10 mouse cellular contexts compared by ENCODE assay signal in genomic region chr16:34389520-34390271, GRCm38 (mm10).
DNase-seq lines count a peak whose midpoint lies in the region; ATAC-seq and TF ChIP-seq lines count a peak whose summit lies in the region.
"Had no signal": no experiment of that assay in that cellular context is flagged by ENCODE, and none has a peak within 500 bp of the region (broad histone marks: within the 10 kb centered on the region; RNA-seq: fewer than 3 reads in every experiment).

No protein-coding gene starts in this region.

- intact Hi-C loops in left cerebral cortex, postnatal 4 days (cut with DNase I), result no loop called here
- intact Hi-C loops in left cerebral cortex, postnatal 14 days (cut with DNase I), result no loop called here

- no peak overlapping the region for H3K27ac ChIP-seq in forebrain, embryonic 16.5 days (ENCODE audit: low read length)
- no peak overlapping the region for H3K27ac ChIP-seq in forebrain, embryonic 10.5 days
- peak overlapping the region; percentile 60 for H3K27ac ChIP-seq in cortical plate, adult 2 months (ENCODE audit: insufficient read depth, low read length)
- H3K27ac ChIP-seq: heart, embryonic 13.5 days; intestine, embryonic 15.5 days had no signal

- WGBS in forebrain, embryonic 16.5 days, result 61% methylated on average over 5 of the region's 5 CpGs
- WGBS in forebrain, embryonic 10.5 days, result 86% methylated on average over 5 of the region's 5 CpGs

- no peak for DNase-seq in forebrain, embryonic 10.5 days (ENCODE audit: extremely low spot score, low spot score)
- peak; percentile 19 for DNase-seq in left cerebral cortex, postnatal 4 days
- DNase-seq in left cerebral cortex, postnatal 14 days (ENCODE audit: low spot score in 2 of 2), result no peak
- DNase-seq in ZHBTc4 (ENCODE audit: low read depth, low spot score), result peak; percentile 27
- no peak for DNase-seq in spleen, postnatal 4 days (ENCODE audit: low spot score in 2 of 2)
- DNase-seq in right cerebral cortex, postnatal 25 days, result no peak

- H3K27me3 ChIP-seq in forebrain, embryonic 16.5 days (replicated peaks; ENCODE audit: control insufficient read depth, insufficient read depth, low read length), result no peaks in the 10 kb centered on the region
- no peaks in the 10 kb centered on the region for H3K27me3 ChIP-seq in forebrain, embryonic 10.5 days (ENCODE audit: poor library complexity, severe bottlenecking)
- H3K27me3 ChIP-seq: heart, embryonic 13.5 days; intestine, embryonic 15.5 days had no signal

- no peak for TF ChIP-seq POLR2A in cortical plate, adult 2 months (IDR thresholded peaks at IDR 0.05; ENCODE audit: extremely low read depth, insufficient read depth, low read length)

- H3K4me1 ChIP-seq in forebrain, embryonic 16.5 days (replicated peaks; ENCODE audit: control insufficient read depth, insufficient read depth, low read length), result peaks cover 2% of the 10 kb centered on the region; the same call in 1 of the 2 replicates
- peaks cover 14% of the 10 kb centered on the region for H3K4me1 ChIP-seq in forebrain, embryonic 10.5 days
- peaks cover 26% of the 10 kb centered on the region for H3K4me1 ChIP-seq in cortical plate, adult 2 months (ENCODE audit: control insufficient read depth, insufficient read depth, low read length)
- H3K4me1 ChIP-seq: intestine, embryonic 15.5 days had no signal

- no peak overlapping the region for H3K4me2 ChIP-seq in forebrain, embryonic 16.5 days (ENCODE audit: low read length)
- H3K4me2 ChIP-seq: heart, embryonic 13.5 days; intestine, embryonic 15.5 days had no signal

- no peak overlapping the region for H3K9ac ChIP-seq in forebrain, embryonic 16.5 days (replicated peaks; ENCODE audit: low read depth, low read length)
- H3K9ac ChIP-seq: heart, embryonic 13.5 days; intestine, embryonic 15.5 days had no signal

- ATAC-seq in forebrain, embryonic 16.5 days, result 0 out of 2 replicates have a peak, but pooled peaks have one; percentile 9
- ATAC-seq: intestine, embryonic 15.5 days had no signal

- TF ChIP-seq CTCF in cortical plate, adult 2 months (IDR thresholded peaks at IDR 0.05; ENCODE audit: extremely low read depth, insufficient read depth, low read length), result no peak

- no peak overlapping the region for H3K4me3 ChIP-seq in forebrain, embryonic 16.5 days (replicated peaks; ENCODE audit: low read length)
- H3K4me3 ChIP-seq in forebrain, embryonic 10.5 days, result no peak overlapping the region
- no peak overlapping the region for H3K4me3 ChIP-seq in cortical plate, adult 2 months (ENCODE audit: insufficient read depth, low read length)
- H3K4me3 ChIP-seq: heart, embryonic 13.5 days; intestine, embryonic 15.5 days had no signal

- no peaks in the 10 kb centered on the region for H3K36me3 ChIP-seq in forebrain, embryonic 16.5 days (ENCODE audit: control insufficient read depth, insufficient read depth)
- H3K36me3 ChIP-seq in forebrain, embryonic 10.5 days (replicated peaks), result peaks cover 20% of the 10 kb centered on the region
- H3K36me3 ChIP-seq: heart, embryonic 13.5 days; intestine, embryonic 15.5 days had no signal

- no peaks in the 10 kb centered on the region for H3K9me3 ChIP-seq in forebrain, embryonic 16.5 days (ENCODE audit: control insufficient read depth, low read length)
- no peaks in the 10 kb centered on the region for H3K9me3 ChIP-seq in forebrain, embryonic 10.5 days
- H3K9me3 ChIP-seq: heart, embryonic 13.5 days; intestine, embryonic 15.5 days had no signal

Comparison
In these comparisons a context has a peak if more than half of its experiments do, and no peak if none do; other contexts are left out.
1. DNase-seq: peak in left cerebral cortex, postnatal 4 days (single experiment) and ZHBTc4 (single experiment); none in forebrain, embryonic 10.5 days (single experiment), left cerebral cortex, postnatal 14 days (0 of 2), spleen, postnatal 4 days (0 of 2) and right cerebral cortex, postnatal 25 days (single experiment).